Comparison of ENCODE assay signal across 14 mouse cellular contexts in genomic region chr9:52800476-52800875, GRCm38 (mm10).
DNase-seq lines count a peak whose midpoint lies in the region; ATAC-seq and TF ChIP-seq lines count a peak whose summit lies in the region.
"Had no signal": no experiment of that assay in that cellular context is flagged by ENCODE, and none has a peak within 500 bp of the region (broad histone marks: within the 10 kb centered on the region; RNA-seq: fewer than 3 reads in every experiment).

No protein-coding gene starts in this region.

- H3K4me1 ChIP-seq in hindbrain, embryonic 16.5 days (ENCODE audit: control insufficient read depth, insufficient read depth, low read depth, low read length), result no peaks in the 10 kb centered on the region
- no peaks in the 10 kb centered on the region for H3K4me1 ChIP-seq in hindbrain, embryonic 13.5 days (replicated peaks)
- no peaks in the 10 kb centered on the region for H3K4me1 ChIP-seq in limb, embryonic 14.5 days (ENCODE audit: control insufficient read depth, insufficient read depth, low read length)
- H3K4me1 ChIP-seq: heart, embryonic 15.5 days had no signal

- no peak for TF ChIP-seq CTCF in brain, embryonic 14.5 days (IDR thresholded peaks at IDR 0.05; ENCODE audit: borderline replicate concordance, extremely low read depth, insufficient read depth, insufficient read length)

- no peak overlapping the region for H3K9ac ChIP-seq in hindbrain, embryonic 16.5 days (ENCODE audit: low read depth, low read length)
- no peak overlapping the region for H3K9ac ChIP-seq in hindbrain, embryonic 13.5 days
- H3K9ac ChIP-seq in limb, embryonic 14.5 days (ENCODE audit: low read depth, low read length, severe bottlenecking), result no peak overlapping the region
- H3K9ac ChIP-seq: heart, embryonic 15.5 days; liver, embryonic 14.5 days had no signal

- peak; percentile 73 for ATAC-seq in hindbrain, embryonic 16.5 days
- ATAC-seq in hindbrain, embryonic 13.5 days (ENCODE audit: low FRiP score), result no peak
- peak; percentile 89 for ATAC-seq in limb, embryonic 14.5 days (ENCODE audit: low FRiP score, low read depth)

- 58% methylated on average over 3 of the region's 3 CpGs for WGBS in hindbrain, embryonic 16.5 days
- 75% methylated on average over 3 of the region's 3 CpGs for WGBS in hindbrain, embryonic 13.5 days
- 70% methylated on average over 3 of the region's 3 CpGs for WGBS in limb, embryonic 14.5 days

- H3K36me3 ChIP-seq in hindbrain, embryonic 16.5 days (ENCODE audit: control insufficient read depth, insufficient read depth, low read length), result no peaks in the 10 kb centered on the region
- no peaks in the 10 kb centered on the region for H3K36me3 ChIP-seq in hindbrain, embryonic 13.5 days
- H3K36me3 ChIP-seq in limb, embryonic 14.5 days (ENCODE audit: control insufficient read depth, insufficient read depth, low read length), result no peaks in the 10 kb centered on the region
- H3K36me3 ChIP-seq: heart, embryonic 15.5 days had no signal

- TF ChIP-seq POLR2A in brain, embryonic 14.5 days (IDR thresholded peaks at IDR 0.05; ENCODE audit: borderline replicate concordance, extremely low read depth, insufficient read depth, insufficient read length, poor library complexity, severe bottlenecking), result no peak
- TF ChIP-seq POLR2A in limb, embryonic 14.5 days (IDR thresholded peaks at IDR 0.05; ENCODE audit: borderline replicate concordance, extremely low read depth, insufficient read depth, insufficient read length), result no peak

- no peaks in the 10 kb centered on the region for H3K27me3 ChIP-seq in hindbrain, embryonic 16.5 days (replicated peaks; ENCODE audit: control insufficient read depth, insufficient read depth, low read length)
- no peaks in the 10 kb centered on the region for H3K27me3 ChIP-seq in hindbrain, embryonic 13.5 days
- H3K27me3 ChIP-seq in limb, embryonic 14.5 days (ENCODE audit: control insufficient read depth, insufficient read depth, low read length), result no peaks in the 10 kb centered on the region
- H3K27me3 ChIP-seq: heart, embryonic 15.5 days had no signal

- DNase-seq in cerebellum, postnatal 10 days, result peak; percentile 68 to 79
- no peak for DNase-seq in cerebellum, postnatal 25 days
- peak; percentile 81 for DNase-seq in brain, embryonic 14.5 days (ENCODE audit: low read depth)
- DNase-seq in limb, embryonic 14.5 days (ENCODE audit: low spot score), result peak; percentile 36
- no peak for DNase-seq in spleen, adult 12 weeks (ENCODE audit: low spot score)
- no peak for DNase-seq in frontal cortex, postnatal 25 days (ENCODE audit: low spot score in 2 of 2)
- DNase-seq: adrenal gland, adult 8-10 months; kidney, adult 18-20 months; kidney, postnatal 4 days had no signal

- H3K9me3 ChIP-seq in hindbrain, embryonic 16.5 days (ENCODE audit: control insufficient read depth, low read length), result no peaks in the 10 kb centered on the region
- no peaks in the 10 kb centered on the region for H3K9me3 ChIP-seq in hindbrain, embryonic 13.5 days
- no peaks in the 10 kb centered on the region for H3K9me3 ChIP-seq in limb, embryonic 14.5 days (ENCODE audit: control insufficient read depth, low read length)
- H3K9me3 ChIP-seq: heart, embryonic 15.5 days had no signal

- H3K4me2 ChIP-seq in hindbrain, embryonic 16.5 days (ENCODE audit: low read length), result no peak overlapping the region
- H3K4me2 ChIP-seq in hindbrain, embryonic 13.5 days, result no peak overlapping the region
- H3K4me2 ChIP-seq in limb, embryonic 14.5 days (replicated peaks; ENCODE audit: low read depth, low read length, severe bottlenecking), result no peak overlapping the region
- H3K4me2 ChIP-seq: heart, embryonic 15.5 days had no signal

- no peak overlapping the region for H3K4me3 ChIP-seq in hindbrain, embryonic 16.5 days (ENCODE audit: low read length)
- H3K4me3 ChIP-seq in hindbrain, embryonic 13.5 days, result no peak overlapping the region
- no peak overlapping the region for H3K4me3 ChIP-seq in limb, embryonic 14.5 days (replicated peaks; ENCODE audit: low read length)
- H3K4me3 ChIP-seq: erythroblast, embryonic 14.5 days; heart, embryonic 15.5 days had no signal

- no peak overlapping the region for H3K27ac ChIP-seq in hindbrain, embryonic 16.5 days (ENCODE audit: low read depth, low read length)
- H3K27ac ChIP-seq in hindbrain, embryonic 13.5 days, result no peak overlapping the region
- H3K27ac ChIP-seq in limb, embryonic 14.5 days (replicated peaks; ENCODE audit: low read depth, low read length), result no peak overlapping the region
- H3K27ac ChIP-seq: heart, embryonic 15.5 days; liver, embryonic 14.5 days had no signal

Comparison
In these comparisons a context has a peak if more than half of its experiments do, and no peak if none do; other contexts are left out.
1. DNase-seq: peak in cerebellum, postnatal 10 days (2 of 2), brain, embryonic 14.5 days (single experiment) and limb, embryonic 14.5 days (single experiment); none in cerebellum, postnatal 25 days (0 of 2), spleen, adult 12 weeks (single experiment) and frontal cortex, postnatal 25 days (0 of 2).